ENCODE assay signal across 10 mouse cellular contexts in the genomic region with DNA sequence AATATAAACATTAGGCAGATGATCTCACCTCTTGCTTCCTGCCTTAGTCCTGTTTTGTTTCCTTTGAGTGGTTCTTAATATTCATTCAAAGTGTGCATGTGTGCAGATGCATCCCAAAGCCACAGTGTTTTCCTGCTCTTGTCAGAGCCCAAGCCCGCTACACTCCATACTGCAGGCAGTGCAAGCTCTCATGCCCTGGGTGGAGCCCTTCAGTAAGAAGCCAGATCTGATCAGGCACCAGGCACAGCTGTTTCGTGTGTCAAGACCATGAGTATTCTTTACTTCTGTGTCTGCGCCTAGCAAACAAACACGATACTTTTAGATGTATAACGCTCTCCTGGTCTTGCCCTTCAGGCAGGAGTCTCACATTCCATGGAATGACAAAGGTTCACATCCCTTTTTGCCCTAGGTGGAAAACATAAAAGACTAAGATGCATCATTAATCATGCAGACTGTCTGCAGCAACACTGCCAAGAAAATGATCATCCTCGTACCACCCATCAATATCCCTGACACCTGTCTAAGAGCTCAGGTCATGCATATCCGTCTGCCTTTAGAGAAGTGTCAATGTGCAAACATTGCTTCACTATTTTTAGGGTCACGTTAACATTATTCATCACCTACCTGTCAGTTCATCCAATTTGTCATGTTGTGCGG.
A peak's percentile ranks its signal among the peaks of the same experiment; 100 is the strongest.
DNase-seq lines count a peak whose midpoint lies in the region; ATAC-seq lines count a peak whose summit lies in the region.
"Had no signal": no experiment of that assay in that cellular context is flagged by ENCODE, and none has a peak within 500 bp of the region (broad histone marks: within the 10 kb centered on the region; RNA-seq: fewer than 3 reads in every experiment).

No protein-coding gene starts in this region.

- H3K9me3 ChIP-seq in midbrain, embryonic 15.5 days = no peaks in the 10 kb centered on the region

- intact Hi-C loops in heart, postnatal 36 days (cut with DNase I) = loop anchor here (2.0 to 5.0 kb wide), 2 partner anchors 184 to 186 kb away; no protein-coding TSS in a partner anchor

- no peaks in the 10 kb centered on the region for H3K36me3 ChIP-seq in midbrain, embryonic 15.5 days (replicated peaks)

- ATAC-seq in midbrain, embryonic 15.5 days (replicated peaks) = peak; percentile 84
- ATAC-seq in megakaryocyte progenitor cell, adult 5-6 weeks (replicated peaks; ENCODE audit: poor library complexity) = no peak
- ATAC-seq: Patski had no signal

- WGBS in midbrain, embryonic 15.5 days = 61% methylated on average over 9 of the region's 9 CpGs

- H3K4me1 ChIP-seq in midbrain, embryonic 15.5 days = no peaks in the 10 kb centered on the region

- no peak overlapping the region for H3K4me2 ChIP-seq in midbrain, embryonic 15.5 days

- peak; percentile 97 for DNase-seq in heart, adult 11 months
- no peak for DNase-seq in heart, adult 8-10 months (ENCODE audit: low spot score)
- peak; percentile 21 for DNase-seq in embryo, embryonic 9.5 days (ENCODE audit: extremely low spot score)
- peak; percentile 29 to 30 for DNase-seq in heart, postnatal 36 days
- no peak for DNase-seq in thymus, postnatal 36 days
- DNase-seq in ovary, postnatal 10 days (ENCODE audit: low spot score) = no peak

- no peaks in the 10 kb centered on the region for H3K27me3 ChIP-seq in midbrain, embryonic 15.5 days (replicated peaks)
- H3K27me3 ChIP-seq: Patski had no signal

- H3K27ac ChIP-seq in midbrain, embryonic 15.5 days = peak overlapping the region; percentile 32

- no peak overlapping the region for H3K9ac ChIP-seq in midbrain, embryonic 15.5 days

- no peak overlapping the region for H3K4me3 ChIP-seq in midbrain, embryonic 15.5 days
- H3K4me3 ChIP-seq: erythroblast, embryonic 14.5 days had no signal

Comparison
In these comparisons a context has a peak if more than half of its experiments do, and no peak if none do; other contexts are left out.
1. DNase-seq: peak in heart, adult 11 months (single experiment), embryo, embryonic 9.5 days (single experiment) and heart, postnatal 36 days (2 of 2); none in heart, adult 8-10 months (single experiment), thymus, postnatal 36 days (0 of 2) and ovary, postnatal 10 days (single experiment).